Mouse (Mus musculus) hindbrain, embryonic 14.5 days (tissue): ENCODE results near the gene Ly75. TPM values are rescaled to one million over a fixed set of nuclear protein-coding genes. Genes with fewer than 3 reads are reported as not detected.

Experiments
- ATAC-seq: fragments of 200-750 bp; cut with Nextera tagmentation; 2 replicates; pipeline ENCODE4 v1.8.0; 2017; ENCODE audit warnings: moderate number of reproducible peaks, mild to moderate bottlenecking, moderate TSS enrichment, moderate library complexity; ENCODE audit not compliant: low FRiP score
- DNase-seq: peaks from one replicate; pipeline ENCODE4 v3.0.0-alpha.2; 2015; ENCODE audit warnings: low spot score
- H3K27ac ChIP-seq: fragments of 300-500 bp; sonication (generic); 2 replicates; pipeline ENCODE4 v1.5.1; 2014; ENCODE audit warnings: mild to moderate bottlenecking, moderate library complexity
- H3K27me3 ChIP-seq: fragments of 300-500 bp; sonication (generic); 2 replicates; pipeline ENCODE4 v1.6.1; 2014; ENCODE audit warnings: mild to moderate bottlenecking, low read length, mixed read lengths; ENCODE audit not compliant: control insufficient read depth, insufficient read depth
- H3K36me3 ChIP-seq: fragments of 300-500 bp; sonication (generic); replicated peaks from 2 replicates; pipeline ENCODE4 v1.6.1; 2014; ENCODE audit not compliant: control insufficient read depth, insufficient read depth
- H3K4me1 ChIP-seq: fragments of 300-500 bp; sonication (generic); replicated peaks from 2 replicates; pipeline ENCODE4 v1.6.1; 2014; ENCODE audit warnings: antibody characterized with exemption, low read length, mixed read lengths; ENCODE audit not compliant: control insufficient read depth, insufficient read depth
- H3K4me2 ChIP-seq: fragments of 300-500 bp; sonication (generic); replicated peaks from 2 replicates; pipeline ENCODE4 v1.6.1; 2014; ENCODE audit warnings: mild to moderate bottlenecking, moderate library complexity
- H3K4me3 ChIP-seq: fragments of 300-500 bp; sonication (generic); replicated peaks from 2 replicates; pipeline ENCODE4 v1.5.1; 2014; ENCODE audit warnings: mild to moderate bottlenecking, low read length
- H3K9ac ChIP-seq: fragments of 300-500 bp; sonication (generic); 2 replicates; pipeline ENCODE4 v1.6.1; 2014
- H3K9me3 ChIP-seq: fragments of 300-500 bp; sonication (generic); 2 replicates; pipeline ENCODE4 v1.6.1; 2016; ENCODE audit warnings: low read length; ENCODE audit not compliant: control insufficient read depth
- WGBS: fragments of 180-500 bp; shearing (Covaris S2); extraction: QIAGEN DNeasy Blood & Tissue Kit; methylation state at CpG from one replicate; pipeline ENCODE4 v1.1.7; 2014; 5-methylcytosine and 5-hydroxymethylcytosine counted together
- polyA plus RNA-seq: library from polyadenylated mRNA; unstranded; fragments of >200 nt; fragmentation: Nextera tagmentation; extraction: Ambion mirVana; gene quantifications from 2 replicates; pipeline ENCODE4 v1.2.1, GENCODE M21; 2014

Gene Ly75
- polyA plus RNA-seq, 1 experiment from 2014 or later = 1.6 TPM

DNA sequence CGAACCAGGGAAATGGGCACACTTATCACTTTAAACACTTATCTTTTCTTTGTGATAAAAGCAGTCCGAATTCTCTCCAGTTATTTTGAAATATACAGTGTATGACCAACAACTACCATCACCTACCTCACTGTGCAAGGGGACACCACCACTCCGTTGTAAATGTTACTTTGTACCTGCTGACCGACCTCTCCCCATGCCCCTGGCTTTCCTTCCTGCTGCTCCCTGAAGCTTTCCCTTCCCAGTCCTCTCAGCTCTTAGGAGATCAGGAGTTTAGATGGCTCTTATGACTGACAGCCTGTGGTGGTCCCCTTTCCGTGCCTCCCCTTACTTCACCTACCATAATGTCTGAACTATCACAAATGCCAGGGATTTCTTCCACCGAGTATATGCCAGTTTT lies 21.0 kb downstream of the Ly75 start:
- Histone ChIP-seq H3K9me3 (no peaks in the 10 kb centered on the region), H3K27me3 (no peaks in the 10 kb centered on the region), H3K36me3 (no peaks in the 10 kb centered on the region), H3K4me1 (no peaks in the 10 kb centered on the region), H3K4me3 (no peak overlapping the region), H3K4me2 (no peak overlapping the region), H3K9ac (no peak overlapping the region), H3K27ac (no peak overlapping the region)
- ATAC-seq (no peak), DNase-seq (no peak)
- WGBS = 92% methylated on average over 6 of the region's 6 CpGs

DNA sequence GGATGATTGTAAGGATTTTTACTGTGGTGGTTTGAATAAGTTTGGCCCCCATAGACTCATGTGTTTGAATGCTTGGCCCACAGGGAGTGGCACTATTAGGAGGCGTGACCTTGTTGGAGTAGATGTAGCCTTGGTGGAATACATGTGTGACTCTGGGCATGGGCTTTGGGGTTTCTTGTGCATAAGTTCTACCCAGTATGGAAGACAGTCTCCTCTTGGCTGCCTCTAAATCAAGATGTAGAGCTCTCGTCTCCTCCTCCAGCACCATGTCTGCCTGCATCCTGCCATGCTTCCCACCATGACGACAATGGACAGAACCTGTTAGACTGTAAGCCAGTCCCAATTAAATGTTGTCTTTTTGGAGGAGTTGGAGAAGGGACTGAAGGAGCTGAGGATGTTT lies 23.3 kb downstream of the Ly75 start:
- no peak overlapping the region for H3K27ac ChIP-seq
- no peak overlapping the region for H3K4me3 ChIP-seq
- H3K4me2 ChIP-seq = no peak overlapping the region
- ATAC-seq (no peak), DNase-seq (no peak)
- H3K4me1 ChIP-seq = no peaks in the 10 kb centered on the region
- no peak overlapping the region for H3K9ac ChIP-seq
- no peaks in the 10 kb centered on the region for H3K36me3 ChIP-seq
- no peaks in the 10 kb centered on the region for H3K27me3 ChIP-seq
- H3K9me3 ChIP-seq = no peaks in the 10 kb centered on the region
- WGBS = 94% methylated on average over 3 of the region's 3 CpGs

DNA sequence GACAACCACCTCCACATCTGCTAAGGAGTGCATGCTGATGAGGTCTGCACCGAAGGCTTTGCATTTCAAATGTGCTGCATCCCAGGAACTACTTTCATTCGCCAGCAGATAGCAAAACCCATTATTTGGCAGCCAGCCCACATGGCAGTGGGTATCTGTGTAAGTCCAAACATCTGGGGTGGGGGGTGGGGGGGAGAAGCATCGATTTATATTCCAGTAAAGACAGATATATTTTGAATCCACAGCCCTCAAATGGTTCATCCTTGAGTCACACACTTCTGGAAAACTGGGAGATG lies 27.8 kb downstream of the Ly75 start:
- H3K27me3 ChIP-seq = no peaks in the 10 kb centered on the region
- WGBS = 21% methylated on average over 3 of the region's 3 CpGs
- H3K4me1 ChIP-seq = no peaks in the 10 kb centered on the region
- H3K36me3 ChIP-seq = no peaks in the 10 kb centered on the region
- DNase-seq (no peak), ATAC-seq (no peak)
- no peak overlapping the region for H3K9ac ChIP-seq
- no peaks in the 10 kb centered on the region for H3K9me3 ChIP-seq
- H3K4me2 ChIP-seq = peak overlapping the region; percentile 15; the same call in 1 of the 2 replicates
- H3K4me3 ChIP-seq = no peak overlapping the region
- H3K27ac ChIP-seq = no peak overlapping the region

DNA sequence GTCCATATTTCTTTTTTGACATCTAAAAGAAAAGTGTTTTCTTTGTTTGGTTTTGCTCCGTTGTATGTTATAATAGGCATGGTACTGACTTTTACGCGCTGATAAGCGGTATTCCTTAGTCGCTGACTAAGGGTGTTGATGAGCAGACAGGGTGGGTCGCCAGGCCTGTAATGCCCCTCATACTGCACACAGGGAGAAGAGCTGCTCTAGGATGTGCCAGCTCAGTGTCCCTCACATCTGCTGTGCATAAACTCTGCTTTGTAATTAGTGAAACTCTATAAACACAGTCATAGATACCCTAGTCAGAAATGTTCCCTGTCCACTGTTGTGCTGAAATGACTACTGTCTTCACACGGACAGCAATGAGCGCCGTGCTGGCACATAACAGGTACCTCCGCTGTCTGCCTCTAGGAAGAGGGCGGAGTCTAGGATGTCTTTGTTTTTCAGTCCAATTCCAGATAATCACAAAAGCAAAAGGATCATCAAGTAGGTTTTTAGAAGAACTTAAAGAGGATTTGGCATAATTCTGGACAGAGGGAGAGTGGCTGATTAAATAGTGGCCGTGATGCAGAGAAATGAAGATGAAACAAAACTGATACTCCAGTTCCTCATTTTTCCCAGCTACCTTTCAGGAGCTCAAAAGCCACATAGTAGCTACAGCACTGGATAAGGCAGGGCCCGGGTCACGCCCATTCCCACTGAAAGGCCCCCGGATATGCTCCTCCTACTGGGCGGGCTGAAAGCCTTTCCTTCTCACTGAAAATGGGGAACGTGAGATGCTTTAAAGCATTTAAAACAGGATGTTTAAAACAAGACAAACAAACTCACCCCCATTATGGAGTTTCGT lies 28.3 kb downstream of the Ly75 start:
- H3K27me3 ChIP-seq = no peaks in the 10 kb centered on the region
- 54% methylated on average over 18 of the region's 18 CpGs for WGBS
- H3K4me1 ChIP-seq = no peaks in the 10 kb centered on the region
- H3K4me2 ChIP-seq = peak overlapping the region; percentile 15; the same call in 1 of the 2 replicates
- DNase-seq = no peak
- H3K27ac ChIP-seq = no peak overlapping the region
- ATAC-seq = no peak; the same call in 1 of the 2 replicates
- no peaks in the 10 kb centered on the region for H3K36me3 ChIP-seq
- H3K9ac ChIP-seq = no peak overlapping the region
- H3K4me3 ChIP-seq = no peak overlapping the region
- no peaks in the 10 kb centered on the region for H3K9me3 ChIP-seq

DNA sequence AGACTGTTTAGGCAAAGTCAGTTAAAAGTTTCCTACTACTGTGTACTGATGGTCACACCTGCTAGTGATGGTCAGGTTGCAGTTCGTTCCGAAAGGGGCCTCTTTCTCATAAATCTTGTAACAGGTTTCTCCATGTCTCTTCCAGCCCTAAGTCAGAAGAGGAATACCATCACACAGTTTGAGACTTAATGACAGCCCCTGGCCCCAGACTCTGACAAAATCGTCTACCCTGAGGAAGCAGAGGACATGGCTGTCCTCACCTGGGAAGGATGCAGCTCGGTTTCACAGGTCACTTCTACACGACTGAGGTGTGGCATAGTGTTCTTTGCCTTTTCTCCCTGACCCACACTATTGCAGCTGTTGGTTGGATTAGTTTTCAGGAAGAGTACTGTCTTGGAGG lies 30.8 kb downstream of the Ly75 start:
- ATAC-seq = no peak
- DNase-seq = no peak
- H3K4me3 ChIP-seq = no peak overlapping the region
- no peak overlapping the region for H3K4me2 ChIP-seq
- no peaks in the 10 kb centered on the region for H3K27me3 ChIP-seq
- H3K4me1 ChIP-seq = no peaks in the 10 kb centered on the region
- no peaks in the 10 kb centered on the region for H3K9me3 ChIP-seq
- no peaks in the 10 kb centered on the region for H3K36me3 ChIP-seq
- H3K9ac ChIP-seq = no peak overlapping the region
- H3K27ac ChIP-seq = no peak overlapping the region
- WGBS = 92% methylated on average over 5 of the region's 5 CpGs

DNA sequence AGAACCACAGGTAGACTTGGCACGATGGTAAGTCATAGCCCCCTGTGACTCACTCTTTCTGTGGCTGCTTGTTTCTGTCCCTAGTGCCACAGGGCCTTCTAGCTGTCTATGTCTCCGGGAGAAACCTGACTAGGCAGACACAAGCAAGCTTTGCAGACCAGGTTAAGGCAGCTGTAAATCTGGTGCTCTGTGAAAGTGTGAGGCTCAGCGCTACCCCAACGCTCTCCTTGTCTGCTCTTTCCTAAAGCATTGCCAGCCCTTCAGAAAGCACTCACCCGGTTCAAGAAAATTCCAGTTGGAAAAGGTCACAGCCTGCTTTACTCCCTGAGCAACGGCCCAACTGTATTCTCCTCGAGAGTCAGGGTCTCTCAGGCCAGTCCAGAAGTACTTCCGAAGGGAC lies 31.3 kb downstream of the Ly75 start:
- DNase-seq (no peak), ATAC-seq (no peak)
- WGBS = 88% methylated on average over 8 of the region's 8 CpGs
- H3K9me3 ChIP-seq = no peaks in the 10 kb centered on the region
- no peak overlapping the region for H3K27ac ChIP-seq
- H3K27me3 ChIP-seq = no peaks in the 10 kb centered on the region
- H3K4me3 ChIP-seq = no peak overlapping the region
- no peaks in the 10 kb centered on the region for H3K36me3 ChIP-seq
- H3K9ac ChIP-seq = no peak overlapping the region
- no peak overlapping the region for H3K4me2 ChIP-seq
- no peaks in the 10 kb centered on the region for H3K4me1 ChIP-seq

DNA sequence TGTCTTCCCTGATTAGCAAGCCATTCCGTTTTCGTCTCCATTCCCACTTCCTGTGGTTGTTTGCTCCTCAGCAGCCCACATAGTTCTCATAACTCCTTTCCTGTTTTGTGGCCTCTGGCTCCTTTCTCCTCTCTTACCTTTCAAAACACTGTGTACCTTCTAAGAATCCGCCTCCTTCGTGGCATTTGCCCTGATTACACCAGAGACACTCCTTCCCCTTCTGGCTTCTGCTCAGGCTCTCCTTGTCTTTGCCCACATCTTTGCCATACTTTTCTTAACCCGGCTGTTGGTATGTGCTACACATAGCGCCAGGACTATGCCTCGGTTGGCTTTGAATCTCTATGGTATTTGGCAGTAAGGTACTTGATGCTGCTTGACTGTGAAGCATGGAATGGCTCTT lies 35.2 kb downstream of the Ly75 start:
- Histone ChIP-seq H3K27me3 (no peaks in the 10 kb centered on the region), H3K27ac (no peak overlapping the region), H3K9me3 (no peaks in the 10 kb centered on the region), H3K4me1 (0 out of 2 replicates have a peak, but pooled peaks cover 13% of the 10 kb centered on the region), H3K36me3 (no peaks in the 10 kb centered on the region), H3K9ac (no peak overlapping the region), H3K4me3 (no peak overlapping the region), H3K4me2 (no peak overlapping the region)
- ATAC-seq (no peak), DNase-seq (no peak)
- 92% methylated on average over 7 of the region's 7 CpGs for WGBS

DNA sequence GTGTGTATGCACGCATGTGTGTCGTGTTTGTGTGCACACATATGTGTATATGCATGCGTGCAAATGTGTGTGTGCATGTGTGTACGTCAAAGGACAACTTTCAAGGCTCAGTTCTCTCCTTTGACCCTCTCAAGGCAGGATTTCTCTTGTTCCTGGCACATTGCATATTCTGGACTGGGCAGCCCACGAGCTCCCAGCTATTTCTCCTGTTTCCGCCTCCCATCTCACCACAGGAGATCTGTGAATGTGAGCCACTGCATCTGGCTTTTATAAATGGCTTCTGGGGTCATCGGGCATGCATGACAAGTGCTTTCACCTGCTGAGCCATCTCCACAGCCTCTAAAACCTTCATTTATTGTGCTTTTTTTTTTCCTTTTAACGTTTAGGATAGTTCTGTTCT lies 36.6 kb downstream of the Ly75 start:
- no peaks in the 10 kb centered on the region for H3K36me3 ChIP-seq
- H3K9me3 ChIP-seq = no peaks in the 10 kb centered on the region
- ATAC-seq (no peak), DNase-seq (no peak)
- H3K27ac ChIP-seq = no peak overlapping the region
- 52% methylated on average over 8 of the region's 8 CpGs for WGBS
- no peak overlapping the region for H3K4me2 ChIP-seq
- no peaks in the 10 kb centered on the region for H3K27me3 ChIP-seq
- H3K9ac ChIP-seq = no peak overlapping the region
- 0 out of 2 replicates have a peak, but pooled peaks cover 13% of the 10 kb centered on the region for H3K4me1 ChIP-seq
- H3K4me3 ChIP-seq = no peak overlapping the region

DNA sequence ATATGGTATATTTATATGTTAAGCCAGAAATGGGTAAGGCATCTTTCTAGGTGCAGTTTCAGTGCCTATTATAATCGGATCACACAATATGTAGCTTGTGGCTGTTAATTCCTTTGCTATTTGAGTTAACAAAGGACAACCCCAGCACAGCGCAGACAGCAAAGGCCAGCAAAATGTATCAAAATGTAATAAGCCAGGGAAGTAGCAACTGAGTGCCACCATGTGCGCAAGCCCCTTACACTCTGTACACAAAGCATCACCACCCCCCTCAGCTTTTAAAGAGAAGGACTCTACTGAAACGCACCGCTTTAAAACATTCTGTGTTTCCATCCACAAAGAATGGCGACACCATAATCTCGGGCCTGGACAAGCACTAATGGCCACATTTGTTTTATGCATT lies 37.4 kb downstream of the Ly75 start:
- Histone ChIP-seq H3K4me1 (0 out of 2 replicates have a peak, but pooled peaks cover 13% of the 10 kb centered on the region), H3K27ac (no peak overlapping the region), H3K27me3 (0 out of 2 replicates have a peak, but pooled peaks cover 1% of the 10 kb centered on the region), H3K4me3 (no peak overlapping the region), H3K9ac (no peak overlapping the region), H3K9me3 (no peaks in the 10 kb centered on the region), H3K4me2 (no peak overlapping the region), H3K36me3 (no peaks in the 10 kb centered on the region)
- DNase-seq (no peak), ATAC-seq (no peak)
- 49% methylated on average over 7 of the region's 7 CpGs for WGBS
